Mouse (Mus musculus): ENCODE data around the gene Col4a5. TPM values are rescaled to one million over a fixed set of nuclear protein-coding genes. Genes with fewer than 3 reads are reported as not detected.

Col4a5 gene
- not detected in 2 replicates for total RNA-seq (2015; ENCODE audit: low replicate concordance)
- 0.14 TPM in 1 of 2 replicates, not detected in the other for total RNA-seq (2017; ENCODE audit: low replicate concordance)

- no peak for ATAC-seq (replicated peaks; ENCODE audit: low FRiP score, poor library complexity, severe bottlenecking)
Observed at GRCm38 (mm10) chrX:141475110-141475509, at the start of gene Col4a5. TSS of gene Col4a5 (plus strand) at chrX:141475385.

DNA sequence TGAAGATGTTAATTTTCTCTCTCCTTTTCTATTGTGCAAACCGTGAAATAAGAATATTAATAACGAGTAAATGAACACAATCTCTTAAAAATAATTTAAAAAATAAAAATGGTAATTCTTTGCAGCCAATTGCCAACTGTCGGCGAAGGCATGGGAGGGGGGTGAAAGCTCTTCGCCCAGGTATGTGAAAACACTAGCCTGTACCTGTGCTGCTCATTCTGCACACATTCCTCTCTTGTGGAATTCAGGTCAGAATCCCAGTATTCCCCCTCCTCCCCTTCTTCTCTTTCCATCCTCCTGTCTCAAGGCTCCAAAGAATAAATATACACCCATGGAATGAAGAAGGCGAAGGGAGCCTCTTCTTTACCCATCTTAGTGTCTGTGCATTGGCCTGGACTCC is 38.4 kb upstream of the Col4a5 start:
- ATAC-seq (replicated peaks; ENCODE audit: low FRiP score, poor library complexity, severe bottlenecking): no peak

DNA sequence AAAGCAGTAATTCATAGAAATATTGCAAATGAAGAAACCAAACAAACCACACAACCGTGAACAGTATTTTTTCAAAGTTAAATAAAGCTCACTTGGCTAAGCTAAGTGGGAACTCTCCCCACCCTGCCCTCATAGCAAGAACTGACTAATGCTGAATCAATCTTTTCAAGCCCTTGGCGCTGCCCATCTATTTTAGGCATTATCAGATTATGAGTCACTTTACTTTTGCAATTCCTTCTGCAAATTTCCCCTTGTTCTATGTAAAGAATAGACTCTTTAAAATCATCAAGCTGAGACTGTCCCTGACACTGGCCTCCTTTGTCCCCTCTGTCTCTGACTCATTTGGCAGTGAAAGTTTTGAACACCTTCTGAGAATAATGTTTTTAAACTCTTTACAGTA is 35.8 kb upstream of the Col4a5 start:
- no peak for ATAC-seq (replicated peaks; ENCODE audit: low FRiP score, poor library complexity, severe bottlenecking)

DNA sequence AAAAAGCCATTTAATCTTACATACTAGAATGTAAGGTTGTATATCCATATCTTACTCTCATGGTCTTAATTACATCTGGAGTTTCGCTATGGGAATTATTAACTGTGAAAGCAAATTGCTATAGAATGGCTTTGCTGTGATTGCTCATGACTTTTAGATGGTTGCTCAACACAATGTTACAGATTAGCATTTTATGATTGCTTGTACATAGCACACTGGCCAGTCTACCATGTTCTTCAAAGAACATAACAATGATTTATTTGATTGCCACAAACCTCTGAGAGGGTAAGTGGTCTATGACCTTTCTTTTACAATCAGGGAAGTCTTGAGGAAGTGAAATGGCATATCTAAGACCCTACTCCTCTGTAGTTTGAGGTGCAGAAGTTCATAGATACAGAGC is 27.2 kb upstream of the Col4a5 start:
- no peak for ATAC-seq (replicated peaks; ENCODE audit: low FRiP score, poor library complexity, severe bottlenecking)

- ATAC-seq (replicated peaks; ENCODE audit: low FRiP score, poor library complexity, severe bottlenecking): no peak
Observed at GRCm38 (mm10) chrX:141473470-141474302, 1.5 kb upstream of the Col4a5 start, which contains the start of gene Col4a6. TSS of gene Col4a6 (minus strand) at chrX:141474076.

GRCm38 (mm10) chrX:141475566-141476327 is 562 bp downstream of the Col4a5 start:
- no peak for ATAC-seq (replicated peaks; ENCODE audit: low FRiP score, poor library complexity, severe bottlenecking)

- ATAC-seq (replicated peaks; ENCODE audit: low FRiP score, poor library complexity, severe bottlenecking): no peak
Observed at GRCm38 (mm10) chrX:141494545-141494944, 19.4 kb downstream of the Col4a5 start.

DNA sequence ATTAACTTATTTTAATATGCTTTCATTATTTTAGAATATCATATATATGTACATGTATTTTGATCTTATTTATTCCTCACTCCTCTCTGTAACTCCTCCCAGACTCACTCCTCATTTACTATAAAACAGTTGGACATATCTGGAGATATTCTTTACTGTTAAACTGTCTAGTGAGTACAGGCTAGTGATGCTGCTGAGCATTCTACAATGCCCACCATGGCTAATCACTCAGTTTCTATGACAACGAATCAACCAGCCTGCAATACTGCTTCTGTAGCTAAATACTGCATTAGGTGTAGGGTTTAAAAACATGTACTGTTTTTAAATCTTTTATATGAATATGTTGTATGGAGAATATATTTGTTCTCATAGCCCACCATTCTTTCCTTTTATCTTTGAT is 27.9 kb downstream of the Col4a5 start:
- no peak for ATAC-seq (replicated peaks; ENCODE audit: low FRiP score, poor library complexity, severe bottlenecking)

DNA sequence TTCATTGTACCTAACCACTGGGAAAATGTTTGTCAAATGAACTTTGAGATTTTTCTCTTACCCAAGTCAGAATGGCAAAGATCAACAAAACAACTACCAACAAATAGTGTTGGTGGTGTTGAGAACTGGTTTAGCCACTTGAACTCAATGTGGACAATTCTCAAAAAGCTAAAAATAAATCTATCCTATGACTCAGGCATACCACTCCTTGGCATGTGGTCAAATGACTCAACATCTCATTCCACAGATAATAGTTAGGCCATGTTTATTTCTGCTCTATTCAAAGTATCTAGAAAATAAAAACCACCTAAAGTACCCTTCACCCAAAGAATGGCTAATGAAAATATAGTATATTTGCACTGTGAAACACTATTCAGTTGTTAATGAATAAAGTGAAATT is 58.3 kb downstream of the Col4a5 start:
- ATAC-seq (replicated peaks; ENCODE audit: low FRiP score, poor library complexity, severe bottlenecking): no peak

DNA sequence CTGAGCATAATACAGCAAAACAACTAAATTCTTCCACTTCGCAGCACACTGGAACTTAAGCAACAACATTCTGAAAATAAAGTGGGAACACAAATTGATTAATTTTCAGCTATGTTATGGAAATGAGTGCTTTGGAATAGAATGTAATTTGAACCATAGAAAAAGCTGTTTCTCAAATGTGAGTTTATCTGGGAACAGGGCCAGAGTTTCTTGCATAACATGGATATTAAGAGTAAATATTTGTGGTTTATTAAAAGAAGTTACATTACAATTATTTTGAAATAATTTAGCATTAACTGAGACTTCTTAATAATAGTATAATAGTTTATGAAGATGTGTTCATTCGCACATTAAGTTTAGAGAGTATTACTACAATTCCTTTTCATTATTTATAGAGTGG is 72.3 kb downstream of the Col4a5 start:
- no peak for ATAC-seq (replicated peaks; ENCODE audit: low FRiP score, poor library complexity, severe bottlenecking)

- no peak for ATAC-seq (replicated peaks; ENCODE audit: low FRiP score, poor library complexity, severe bottlenecking)
Observed at GRCm38 (mm10) chrX:141590242-141590641, 115.1 kb downstream of the Col4a5 start.

GRCm38 (mm10) chrX:141721725-141722124 is 246.5 kb downstream of the Col4a5 start:
- no peak for ATAC-seq (replicated peaks; ENCODE audit: low FRiP score, poor library complexity, severe bottlenecking)

DNA sequence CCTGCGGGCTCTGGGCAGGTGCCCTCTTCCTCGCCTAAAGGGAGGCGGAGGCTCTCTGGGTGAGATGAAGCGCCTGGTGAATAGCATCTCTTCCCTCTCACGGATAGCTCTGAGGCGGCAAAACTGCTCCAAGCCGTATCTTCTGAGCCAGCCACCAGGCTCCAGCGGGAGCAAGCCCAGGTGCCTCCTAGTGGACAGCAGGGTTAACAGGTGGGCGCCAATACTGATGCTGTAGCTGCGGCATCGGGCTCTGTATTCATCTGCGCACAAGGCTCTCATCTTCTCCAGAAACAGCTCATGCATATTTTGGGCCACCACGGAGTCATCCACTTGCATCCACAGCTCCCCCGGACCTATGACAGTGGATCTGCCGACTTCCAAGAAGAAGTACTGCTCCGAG is 248.8 kb downstream of the Col4a5 start:
- ATAC-seq (replicated peaks; ENCODE audit: low FRiP score, poor library complexity, severe bottlenecking): no peak

DNA sequence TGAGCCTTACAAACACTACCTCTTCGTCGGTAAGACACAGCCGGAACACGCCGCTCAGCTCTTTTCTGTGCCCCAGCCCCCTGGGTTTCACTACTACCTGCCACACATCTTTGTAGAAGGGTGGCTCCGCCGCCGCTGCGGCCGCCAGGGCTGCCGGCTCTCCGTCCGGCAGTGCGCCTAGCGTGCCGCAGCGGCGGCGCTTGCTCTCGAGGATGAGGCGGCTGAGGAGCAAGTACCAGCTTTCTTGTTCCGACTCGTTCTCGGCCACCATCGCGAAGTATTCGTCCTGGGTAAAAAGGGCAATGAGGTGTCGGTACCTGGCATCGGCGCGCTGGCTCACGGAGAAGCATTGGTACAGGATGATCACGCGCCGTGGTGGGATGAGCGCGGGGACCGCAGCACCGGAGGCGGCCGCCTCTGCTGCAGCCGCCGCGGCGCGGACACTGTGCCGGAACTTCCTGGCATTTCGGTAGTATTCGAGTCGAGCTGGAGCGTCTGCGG is 249.3 kb downstream of the Col4a5 start:
- ATAC-seq (replicated peaks; ENCODE audit: low FRiP score, poor library complexity, severe bottlenecking): no peak

- ATAC-seq (replicated peaks; ENCODE audit: low FRiP score, poor library complexity, severe bottlenecking): no peak
Observed at GRCm38 (mm10) chrX:141724937-141725918, 250.0 kb downstream of the Col4a5 start, which contains the start of gene Irs4. TSS of gene Irs4 (minus strand) at chrX:141725263.

DNA sequence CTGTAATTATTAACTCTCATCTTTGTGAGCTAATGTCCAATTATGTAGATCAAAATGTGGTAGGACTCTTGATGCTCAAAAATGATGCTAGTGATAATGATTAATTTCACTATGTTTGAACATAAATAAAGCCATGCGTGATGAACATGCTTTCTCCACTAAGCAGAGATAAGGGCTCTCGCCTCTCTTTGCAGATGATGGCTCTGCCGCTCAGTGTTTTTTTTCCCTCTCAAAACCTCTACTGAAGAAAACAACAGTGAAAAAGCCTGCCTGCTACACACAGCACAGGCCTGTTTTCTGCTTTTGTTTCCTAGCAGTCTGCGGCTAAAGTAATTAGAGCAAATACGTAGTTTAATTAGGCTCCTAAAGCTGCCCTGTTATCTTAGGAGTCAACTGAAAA is 254.4 kb downstream of the Col4a5 start:
- no peak for ATAC-seq (replicated peaks; ENCODE audit: low FRiP score, poor library complexity, severe bottlenecking)

Data from erythroblast, adult 5-6 weeks (primary cell).